Mouse (Mus musculus) liver, postnatal 0 days (tissue): ENCODE measurements around the gene P3h2. TPM values are rescaled to one million over a fixed set of nuclear protein-coding genes. Genes with fewer than 3 reads are reported as not detected.
A peak's percentile ranks its signal among the peaks of the same experiment; 100 is the strongest.

Source experiments
- ATAC-seq: fragments of 200-750 bp; cut with Nextera tagmentation; 2 replicates; pipeline ENCODE4 v1.8.0; 2017; ENCODE audit warnings: mild to moderate bottlenecking, moderate library complexity
- DNase-seq: peaks from one replicate; pipeline ENCODE4 v3.0.0-alpha.2; 2016
- H3K27ac ChIP-seq: fragments of 300-500 bp; sonication (generic); 2 replicates; pipeline ENCODE4 v1.5.1; 2014; ENCODE audit warnings: antibody characterized with exemption, moderate library complexity, mild to moderate bottlenecking, low read depth
- H3K27me3 ChIP-seq: fragments of 300-500 bp; sonication (generic); 2 replicates; pipeline ENCODE4 v1.6.1; 2014; ENCODE audit warnings: low read length, control low read depth, mixed read lengths; ENCODE audit not compliant: insufficient read depth
- H3K36me3 ChIP-seq: fragments of 300-500 bp; sonication (generic); replicated peaks from 2 replicates; pipeline ENCODE4 v1.6.1; 2014; ENCODE audit warnings: mild to moderate bottlenecking, control low read depth, low read length, moderate library complexity, mixed read lengths; ENCODE audit not compliant: insufficient read depth
- H3K4me1 ChIP-seq: fragments of 300-500 bp; sonication (generic); 2 replicates; pipeline ENCODE4 v1.6.1; 2014; ENCODE audit warnings: antibody characterized with exemption, mild to moderate bottlenecking, control low read depth; ENCODE audit not compliant: insufficient read depth
- H3K4me2 ChIP-seq: fragments of 300-500 bp; sonication (generic); 2 replicates; pipeline ENCODE4 v1.6.1; 2014; ENCODE audit warnings: low read depth, mild to moderate bottlenecking, low read length, moderate library complexity, mixed read lengths
- H3K4me3 ChIP-seq: fragments of 300-500 bp; sonication (generic); 2 replicates; pipeline ENCODE4 v1.5.1; 2014; ENCODE audit warnings: low read depth, low read length
- H3K9ac ChIP-seq: fragments of 300-500 bp; sonication (generic); replicated peaks from 2 replicates; pipeline ENCODE4 v1.6.1; 2014; ENCODE audit warnings: mild to moderate bottlenecking, moderate library complexity
- H3K9me3 ChIP-seq: fragments of 300-500 bp; sonication (generic); 2 replicates; pipeline ENCODE4 v1.6.1; 2016; ENCODE audit warnings: mild to moderate bottlenecking, control low read depth, low read length, mixed read lengths
- CTCF ChIP-seq: sonication (generic); IDR thresholded peaks from 2 replicates; pipeline ENCODE4 v1.5.1; 2016; ENCODE audit warnings: antibody characterized with exemption, low read depth
- EP300 ChIP-seq: IDR thresholded peaks from 2 replicates; pipeline ENCODE4 v1.6.1; 2016; ENCODE audit warnings: antibody characterized with exemption, low read depth, mild to moderate bottlenecking
- WGBS: fragments of 180-500 bp; shearing (Covaris S2); extraction: QIAGEN DNeasy Blood & Tissue Kit; methylation state at CpG from one replicate; pipeline ENCODE4 v1.1.7; 2014; ENCODE audit not compliant: insufficient replicate concordance; 5-methylcytosine and 5-hydroxymethylcytosine counted together
- polyA plus RNA-seq: library from polyadenylated mRNA; unstranded; fragments of >200 nt; fragmentation: Nextera tagmentation; extraction: Ambion mirVana; gene quantifications from 2 replicates; pipeline ENCODE4 v1.2.1, GENCODE M21; 2015

Gene P3h2
- 0.40 and 0.71 TPM in 2 replicates for polyA plus RNA-seq

GRCm38 (mm10) chr16:26105115-26105974 lies at the start of gene P3h2:
TSS of gene P3h2 (minus strand) at chr16:26105784.
- no peak for TF ChIP-seq EP300
- 0 out of 2 replicates have a peak, but pooled peaks have one; percentile 9 for TF ChIP-seq CTCF

GRCm38 (mm10) chr16:26152258-26152657 lies 46.7 kb upstream of the P3h2 start:
- Histone ChIP-seq H3K27ac (no peak overlapping the region), H3K4me1 (no peaks in the 10 kb centered on the region), H3K9me3 (no peaks in the 10 kb centered on the region), H3K9ac (no peak overlapping the region), H3K4me3 (no peak overlapping the region), H3K4me2 (no peak overlapping the region), H3K36me3 (no peaks in the 10 kb centered on the region), H3K27me3 (no peaks in the 10 kb centered on the region)
- no peak for TF ChIP-seq CTCF
- no peak for TF ChIP-seq EP300
- WGBS: 69% methylated on average over 2 of the region's 2 CpGs
- ATAC-seq (no peak), DNase-seq (no peak)

More at GRCm38 (mm10) chr16:26105115-26105974, at the start of gene P3h2:
- H3K27me3 ChIP-seq: peaks cover 16% of the 10 kb centered on the region
- 0 out of 2 replicates have a peak, but pooled peaks cover 4% of the 10 kb centered on the region for H3K4me1 ChIP-seq
- H3K9me3 ChIP-seq: no peaks in the 10 kb centered on the region
- H3K4me2 ChIP-seq: peak within 1 kb of the TSS; percentile 71
- H3K27ac ChIP-seq: no peak within 1 kb of the TSS
- no peaks in the 10 kb centered on the region for H3K36me3 ChIP-seq
- ATAC-seq: peak; percentile 83
- WGBS: under 1% methylated on average over 87 of the region's 101 CpGs
- H3K9ac ChIP-seq: peak within 1 kb of the TSS; percentile 1; the same call in 1 of the 2 replicates
- peak within 1 kb of the TSS; percentile 52 for H3K4me3 ChIP-seq
- peak; percentile 59 for DNase-seq

- no peak for TF ChIP-seq EP300
- no peak for TF ChIP-seq CTCF
Measured at GRCm38 (mm10) chr16:26150943-26151342, 45.4 kb upstream of the P3h2 start.

GRCm38 (mm10) chr16:26146853-26147252 lies 41.3 kb upstream of the P3h2 start:
- no peak for DNase-seq
- no peak for ATAC-seq
- Histone ChIP-seq H3K9ac (no peak overlapping the region), H3K9me3 (no peaks in the 10 kb centered on the region), H3K4me3 (no peak overlapping the region), H3K4me1 (no peaks in the 10 kb centered on the region), H3K27me3 (no peaks in the 10 kb centered on the region), H3K36me3 (no peaks in the 10 kb centered on the region), H3K4me2 (no peak overlapping the region), H3K27ac (no peak overlapping the region)
- no peak for TF ChIP-seq CTCF
- no peak for TF ChIP-seq EP300
- 63% methylated on average over 1 of the region's 1 CpGs for WGBS

More at GRCm38 (mm10) chr16:26150943-26151342, 45.4 kb upstream of the P3h2 start:
- no peaks in the 10 kb centered on the region for H3K4me1 ChIP-seq
- H3K4me2 ChIP-seq: no peak overlapping the region
- no peak overlapping the region for H3K9ac ChIP-seq
- 54% methylated on average over 1 of the region's 1 CpGs for WGBS
- no peaks in the 10 kb centered on the region for H3K27me3 ChIP-seq
- H3K4me3 ChIP-seq: no peak overlapping the region
- no peak for ATAC-seq
- H3K9me3 ChIP-seq: no peaks in the 10 kb centered on the region
- H3K27ac ChIP-seq: no peak overlapping the region
- DNase-seq: no peak
- H3K36me3 ChIP-seq: no peaks in the 10 kb centered on the region

GRCm38 (mm10) chr16:26131126-26131525 lies 25.5 kb upstream of the P3h2 start:
- ATAC-seq: no peak
- TF ChIP-seq EP300 (no peak), CTCF (no peak)

GRCm38 (mm10) chr16:26106618-26107017 lies 1.0 kb upstream of the P3h2 start:
- H3K4me1 ChIP-seq: 0 out of 2 replicates have a peak, but pooled peaks cover 4% of the 10 kb centered on the region
- no peak for DNase-seq
- no peak overlapping the region for H3K4me3 ChIP-seq
- H3K4me2 ChIP-seq: no peak overlapping the region
- TF ChIP-seq CTCF: no peak
- no peak for TF ChIP-seq EP300
- peaks cover 16% of the 10 kb centered on the region for H3K27me3 ChIP-seq
- no peak for ATAC-seq
- H3K9me3 ChIP-seq: no peaks in the 10 kb centered on the region
- no peaks in the 10 kb centered on the region for H3K36me3 ChIP-seq
- no peak overlapping the region for H3K9ac ChIP-seq
- WGBS: 59% methylated on average over 5 of the region's 5 CpGs
- no peak overlapping the region for H3K27ac ChIP-seq

More at GRCm38 (mm10) chr16:26131126-26131525, 25.5 kb upstream of the P3h2 start:
- 77% methylated on average over 1 of the region's 1 CpGs for WGBS
- no peaks in the 10 kb centered on the region for H3K27me3 ChIP-seq
- H3K27ac ChIP-seq: no peak overlapping the region
- H3K36me3 ChIP-seq: no peaks in the 10 kb centered on the region
- no peak for DNase-seq
- no peak overlapping the region for H3K4me3 ChIP-seq
- H3K9me3 ChIP-seq: no peaks in the 10 kb centered on the region
- H3K4me2 ChIP-seq: no peak overlapping the region
- no peak overlapping the region for H3K9ac ChIP-seq
- no peaks in the 10 kb centered on the region for H3K4me1 ChIP-seq
